Mouse (Mus musculus) A20 (cell line): Measurements from ENCODE around the gene Mybpc1.
"Not testable (repeated sequence)": the region's sequence is repeated elsewhere in the genome, so short reads cannot be mapped to it uniquely, and the experiment has no call there.

Experiments used
- DNase-seq: peaks from one replicate; pipeline ENCODE4 v3.0.0-alpha.2; 2011; ENCODE audit warnings: low read depth, low spot score

Mybpc1 gene

GRCm38 (mm10) chr10:88494959-88495587 lies 109.9 kb downstream of the Mybpc1 start:
- DNase-seq: no peak

DNA sequence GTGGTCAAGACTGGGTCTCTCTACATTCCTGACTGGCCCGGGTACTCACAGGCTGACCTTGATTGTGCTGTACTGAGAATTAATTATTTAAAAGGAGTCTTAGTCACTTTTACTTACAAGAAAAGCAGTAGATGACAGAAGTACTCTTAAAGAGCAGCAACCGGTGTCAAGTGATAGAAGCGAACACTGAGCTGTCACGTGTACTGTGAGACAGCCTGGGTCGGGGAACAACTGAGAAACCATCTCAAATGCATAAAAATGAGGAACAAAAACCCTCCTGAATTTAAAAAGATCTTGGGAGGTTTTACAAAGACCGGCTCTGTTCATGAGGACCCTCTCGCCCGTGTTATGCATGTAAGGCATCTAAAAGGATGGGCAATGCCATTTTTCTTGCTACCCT lies 112.3 kb downstream of the Mybpc1 start:
- peak; percentile 39 for DNase-seq

DNA sequence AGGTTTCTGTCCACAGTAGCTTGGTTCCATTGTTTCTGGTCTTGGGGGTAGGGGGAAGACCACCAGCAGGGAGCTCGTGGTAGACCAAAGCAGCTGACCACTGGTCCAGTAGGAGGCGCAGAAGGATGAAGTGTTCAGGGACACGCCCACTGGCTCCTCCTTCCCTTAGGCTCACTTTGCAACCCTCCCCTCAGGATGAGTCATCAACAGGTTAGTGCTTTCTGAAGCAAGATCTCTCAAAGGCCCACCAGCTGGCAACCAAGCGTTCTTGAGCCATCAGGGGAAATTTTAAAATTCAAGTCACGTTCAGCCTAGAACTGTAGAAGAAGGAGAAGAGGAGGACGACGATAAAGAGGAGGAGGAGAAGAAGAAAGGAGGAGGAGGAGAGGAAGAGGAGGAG lies 113.3 kb downstream of the Mybpc1 start:
- DNase-seq: peak; percentile 49

- no peak for DNase-seq
Measured at GRCm38 (mm10) chr10:88488629-88489028, 116.3 kb downstream of the Mybpc1 start.

GRCm38 (mm10) chr10:88482866-88483265 lies 122.1 kb downstream of the Mybpc1 start:
- DNase-seq: not testable (repeated sequence)
